Mouse (Mus musculus) heart, embryonic 14.5 days (tissue): ENCODE results near the gene Myh9. TPM values are rescaled to one million over a fixed set of nuclear protein-coding genes. Genes with fewer than 3 reads are reported as not detected.
A peak's percentile ranks its signal among the peaks of the same experiment; 100 is the strongest.

Experiments used
- ATAC-seq: fragments of 200-750 bp; cut with Nextera tagmentation; 2 replicates; pipeline ENCODE4 v1.8.0; 2017; ENCODE audit warnings: low read depth, moderate TSS enrichment; ENCODE audit not compliant: insufficient number of reproducible peaks, insufficient read depth, low FRiP score
- H3K27ac ChIP-seq, 2 experiments: fragments of 200-500 bp in 1 of 2; fragments of 300-500 bp in 1 of 2; sonication (generic) in 1 of 2; replicated peaks in 1 of 2; 2 replicates each; pipeline ENCODE4 v1.5.1; 2012 to 2014; ENCODE audit warnings: low read depth in 2 of 2, low read length in 2 of 2, control low read depth in 1 of 2, mild to moderate bottlenecking in 1 of 2, mixed read lengths in 1 of 2; ENCODE audit not compliant: control insufficient read depth in 1 of 2, insufficient read depth in 1 of 2
- H3K27me3 ChIP-seq: fragments of 300-500 bp; sonication (generic); 2 replicates; pipeline ENCODE4 v1.6.1; 2014; ENCODE audit warnings: mild to moderate bottlenecking, low read length, control low read depth; ENCODE audit not compliant: control insufficient read depth, insufficient read depth
- H3K36me3 ChIP-seq: fragments of 300-500 bp; sonication (generic); 2 replicates; pipeline ENCODE4 v1.6.1; 2014; ENCODE audit warnings: mild to moderate bottlenecking, control low read depth, low read length, mixed read lengths; ENCODE audit not compliant: control insufficient read depth, insufficient read depth
- H3K4me1 ChIP-seq, 2 experiments: fragments of 200-500 bp in 1 of 2; fragments of 300-500 bp in 1 of 2; sonication (generic) in 1 of 2; 2 replicates each; pipeline ENCODE4 v1.6.1; 2012 to 2014; ENCODE audit warnings: low read length in 2 of 2, control low read depth in 1 of 2, mixed read lengths in 1 of 2; ENCODE audit not compliant: control insufficient read depth in 2 of 2, insufficient read depth in 2 of 2
- H3K4me2 ChIP-seq: fragments of 300-500 bp; sonication (generic); 2 replicates; pipeline ENCODE4 v1.6.1; 2014; ENCODE audit warnings: mild to moderate bottlenecking, low read length
- H3K4me3 ChIP-seq, 2 experiments: fragments of 200-500 bp in 1 of 2; fragments of 300-500 bp in 1 of 2; sonication (generic) in 1 of 2; 2 replicates each; pipeline ENCODE4 v1.5.1; 2012 to 2014; ENCODE audit warnings: low read length in 2 of 2, mild to moderate bottlenecking in 2 of 2, control low read depth in 1 of 2, low read depth in 1 of 2, moderate library complexity in 1 of 2; ENCODE audit not compliant: control insufficient read depth in 1 of 2, insufficient read depth in 1 of 2
- H3K9ac ChIP-seq: fragments of 300-500 bp; sonication (generic); 2 replicates; pipeline ENCODE4 v1.6.1; 2014; ENCODE audit warnings: mild to moderate bottlenecking, low read length
- H3K9me3 ChIP-seq: fragments of 300-500 bp; sonication (generic); 2 replicates; pipeline ENCODE4 v1.6.1; 2016; ENCODE audit warnings: low read length, control low read depth; ENCODE audit not compliant: control insufficient read depth
- WGBS: fragments of 180-500 bp; shearing (Covaris S2); extraction: QIAGEN DNeasy Blood & Tissue Kit; methylation state at CpG from one replicate; pipeline ENCODE4 v1.1.7; 2014; 5-methylcytosine and 5-hydroxymethylcytosine counted together
- polyA plus RNA-seq: library from polyadenylated mRNA; unstranded; fragments of >200 nt; fragmentation: Nextera tagmentation; extraction: Ambion mirVana; gene quantifications from 2 replicates; pipeline ENCODE4 v1.2.1, GENCODE M21; 2014

The Myh9 gene
- polyA plus RNA-seq, 1 experiment from 2014 or later: 31.0 TPM

GRCm38 (mm10) chr15:77829542-77829941 lies 12.4 kb downstream of the Myh9 start:
- Histone ChIP-seq H3K4me3 (no peak overlapping the region), H3K9ac (no peak overlapping the region), H3K27ac (0 out of 4 replicates have a peak overlapping the region, but pooled peaks of 1 of the 2 experiments have one; percentile 11), H3K36me3 (peaks cover 42% of the 10 kb centered on the region), H3K9me3 (no peaks in the 10 kb centered on the region), H3K4me1 (peaks cover 36 to 71% of the 10 kb centered on the region in 2 experiments), H3K4me2 (no peak overlapping the region), H3K27me3 (no peaks in the 10 kb centered on the region)
- no peak for ATAC-seq
- 83% methylated on average over 2 of the region's 2 CpGs for WGBS

GRCm38 (mm10) chr15:77828910-77829309 lies 13.1 kb downstream of the Myh9 start:
- Histone ChIP-seq H3K9ac (no peak overlapping the region), H3K4me2 (no peak overlapping the region), H3K36me3 (peaks cover 38% of the 10 kb centered on the region), H3K27me3 (no peaks in the 10 kb centered on the region), H3K9me3 (no peaks in the 10 kb centered on the region), H3K27ac (no peak overlapping the region), H3K4me1 (peaks cover 40 to 71% of the 10 kb centered on the region in 2 experiments), H3K4me3 (no peak overlapping the region)
- WGBS: 92% methylated on average over 6 of the region's 6 CpGs
- ATAC-seq: no peak

GRCm38 (mm10) chr15:77828242-77828641 lies 13.7 kb downstream of the Myh9 start:
- peak overlapping the region; percentile 58 to 62; a peak in 3 of 4 replicates for H3K27ac ChIP-seq
- no peak overlapping the region for H3K4me3 ChIP-seq
- H3K9ac ChIP-seq: peak overlapping the region; percentile 56
- no peaks in the 10 kb centered on the region for H3K27me3 ChIP-seq
- no peaks in the 10 kb centered on the region for H3K9me3 ChIP-seq
- no peak for ATAC-seq
- H3K4me1 ChIP-seq: peaks cover 41 to 72% of the 10 kb centered on the region in 2 experiments
- peaks cover 33% of the 10 kb centered on the region for H3K36me3 ChIP-seq
- WGBS: 79% methylated on average over 12 of the region's 12 CpGs
- no peak overlapping the region for H3K4me2 ChIP-seq

GRCm38 (mm10) chr15:77827794-77828193 lies 14.2 kb downstream of the Myh9 start:
- no peak for ATAC-seq
- Histone ChIP-seq H3K4me3 (no peak overlapping the region), H3K4me1 (peaks cover 43 to 74% of the 10 kb centered on the region in 2 experiments), H3K27me3 (no peaks in the 10 kb centered on the region), H3K9ac (peak overlapping the region; percentile 56), H3K27ac (peak overlapping the region; percentile 58 to 62), H3K36me3 (peaks cover 33% of the 10 kb centered on the region), H3K9me3 (no peaks in the 10 kb centered on the region), H3K4me2 (0 out of 2 replicates have a peak overlapping the region, but pooled peaks have one; percentile 5)
- WGBS: 18% methylated on average over 6 of the region's 6 CpGs

- H3K4me3 ChIP-seq: no peak overlapping the region
- H3K27me3 ChIP-seq: no peaks in the 10 kb centered on the region
- peaks cover 30% of the 10 kb centered on the region for H3K36me3 ChIP-seq
- peak overlapping the region; percentile 7 to 58; a peak in 3 of 4 replicates for H3K27ac ChIP-seq
- no peak for ATAC-seq
- no peaks in the 10 kb centered on the region for H3K9me3 ChIP-seq
- 0 out of 2 replicates have a peak overlapping the region, but pooled peaks have one; percentile 5 for H3K4me2 ChIP-seq
- WGBS: 15% methylated on average over 7 of the region's 7 CpGs
- peak overlapping the region; percentile 56 for H3K9ac ChIP-seq
- H3K4me1 ChIP-seq: peaks cover 45 to 75% of the 10 kb centered on the region in 2 experiments
Observed at GRCm38 (mm10) chr15:77827379-77827778, 14.6 kb downstream of the Myh9 start.

- H3K4me3 ChIP-seq: no peak overlapping the region
- peaks cover 59 to 79% of the 10 kb centered on the region in 2 experiments for H3K4me1 ChIP-seq
- ATAC-seq: no peak
- H3K27ac ChIP-seq: peak overlapping the region; percentile 67 to 75
- peaks cover 14% of the 10 kb centered on the region; the same call in 1 of the 2 replicates for H3K36me3 ChIP-seq
- H3K4me2 ChIP-seq: no peak overlapping the region; the same call in 1 of the 2 replicates
- H3K27me3 ChIP-seq: no peaks in the 10 kb centered on the region
- no peaks in the 10 kb centered on the region for H3K9me3 ChIP-seq
- WGBS: 63% methylated on average over 1 of the region's 1 CpGs
- no peak overlapping the region for H3K9ac ChIP-seq
Observed at GRCm38 (mm10) chr15:77825382-77825781, 16.6 kb downstream of the Myh9 start.

- peak overlapping the region; percentile 12; the same call in 1 of the 2 replicates for H3K9ac ChIP-seq
- H3K27ac ChIP-seq: peak overlapping the region; percentile 19 to 74; a peak in 3 of 4 replicates
- no peak overlapping the region for H3K4me2 ChIP-seq
- H3K9me3 ChIP-seq: no peaks in the 10 kb centered on the region
- WGBS: 91% methylated on average over 1 of the region's 1 CpGs
- H3K36me3 ChIP-seq: peaks cover 7% of the 10 kb centered on the region; the same call in 1 of the 2 replicates
- no peak overlapping the region for H3K4me3 ChIP-seq
- no peaks in the 10 kb centered on the region for H3K27me3 ChIP-seq
- ATAC-seq: no peak
- peaks cover 65 to 82% of the 10 kb centered on the region in 2 experiments for H3K4me1 ChIP-seq
Observed at GRCm38 (mm10) chr15:77824321-77824720, 17.7 kb downstream of the Myh9 start.

- 39% methylated on average over 3 of the region's 3 CpGs for WGBS
- Histone ChIP-seq H3K4me1 (peaks cover 71 to 88% of the 10 kb centered on the region in 2 experiments), H3K9ac (no peak overlapping the region), H3K27ac (peak overlapping the region; percentile 49 to 74), H3K4me3 (no peak overlapping the region), H3K36me3 (peaks cover 12% of the 10 kb centered on the region; the same call in 1 of the 2 replicates), H3K27me3 (no peaks in the 10 kb centered on the region), H3K4me2 (no peak overlapping the region), H3K9me3 (no peaks in the 10 kb centered on the region)
- ATAC-seq: no peak
Observed at GRCm38 (mm10) chr15:77823634-77824033, 18.3 kb downstream of the Myh9 start.
